Mouse (Mus musculus) embryo, embryonic 11 days (tissue): ENCODE data around the gene Lrrc41.

ENCODE experiments used
- DNase-seq: peaks from one replicate; pipeline ENCODE4 v3.0.0-alpha.2; 2015

The Lrrc41 gene

GRCm38 (mm10) chr4:116074861-116075620 is at the start of gene Lrrc41, which contains the start of gene Uqcrh:
Gene Lrrc41, plus strand, starts transcription at chr4:116075269.
Gene Uqcrh, minus strand, starts transcription at chr4:116075071.
- peak; percentile 97 for DNase-seq

- no peak for DNase-seq
Observed at GRCm38 (mm10) chr4:116032906-116033305, 42.2 kb upstream of the Lrrc41 start.

GRCm38 (mm10) chr4:116033374-116033773 is 41.7 kb upstream of the Lrrc41 start:
- no peak for DNase-seq

GRCm38 (mm10) chr4:116040466-116040865 is 34.6 kb upstream of the Lrrc41 start:
- no peak for DNase-seq

- DNase-seq = no peak
Observed at GRCm38 (mm10) chr4:116042186-116042585, 32.9 kb upstream of the Lrrc41 start.

- no peak for DNase-seq
Observed at GRCm38 (mm10) chr4:116046604-116047003, 28.5 kb upstream of the Lrrc41 start.

- no peak for DNase-seq
Observed at GRCm38 (mm10) chr4:116047681-116048080, 27.4 kb upstream of the Lrrc41 start.

- no peak for DNase-seq
Observed at GRCm38 (mm10) chr4:116048130-116048920, 26.7 kb upstream of the Lrrc41 start.

GRCm38 (mm10) chr4:116049211-116049610 is 25.9 kb upstream of the Lrrc41 start:
- DNase-seq = no peak

GRCm38 (mm10) chr4:116052526-116053293 is 22.4 kb upstream of the Lrrc41 start:
- DNase-seq = peak; percentile 65

GRCm38 (mm10) chr4:116053399-116053961 is 21.6 kb upstream of the Lrrc41 start, which contains the start of gene Nsun4:
Gene Nsun4, minus strand, starts transcription at chr4:116053876.
- peak; percentile 95 for DNase-seq

- no peak for DNase-seq
Observed at GRCm38 (mm10) chr4:116057559-116057958, 17.5 kb upstream of the Lrrc41 start.

GRCm38 (mm10) chr4:116059012-116059726 is 15.9 kb upstream of the Lrrc41 start:
- DNase-seq = no peak

- no peak for DNase-seq
Observed at GRCm38 (mm10) chr4:116063855-116064254, 11.2 kb upstream of the Lrrc41 start.

GRCm38 (mm10) chr4:116070116-116070515 is 5.0 kb upstream of the Lrrc41 start:
- no peak for DNase-seq

- DNase-seq = peak; percentile 9
Observed at GRCm38 (mm10) chr4:116073146-116073545, 1.9 kb upstream of the Lrrc41 start.

GRCm38 (mm10) chr4:116074145-116074675 is 859 bp upstream of the Lrrc41 start:
- peak; percentile 39 for DNase-seq

- peak; percentile 83 for DNase-seq
Observed at GRCm38 (mm10) chr4:116075631-116076368, 731 bp downstream of the Lrrc41 start.

- DNase-seq = peak; percentile 61
Observed at GRCm38 (mm10) chr4:116076369-116077231, 1.5 kb downstream of the Lrrc41 start.
